In the genomic region with DNA sequence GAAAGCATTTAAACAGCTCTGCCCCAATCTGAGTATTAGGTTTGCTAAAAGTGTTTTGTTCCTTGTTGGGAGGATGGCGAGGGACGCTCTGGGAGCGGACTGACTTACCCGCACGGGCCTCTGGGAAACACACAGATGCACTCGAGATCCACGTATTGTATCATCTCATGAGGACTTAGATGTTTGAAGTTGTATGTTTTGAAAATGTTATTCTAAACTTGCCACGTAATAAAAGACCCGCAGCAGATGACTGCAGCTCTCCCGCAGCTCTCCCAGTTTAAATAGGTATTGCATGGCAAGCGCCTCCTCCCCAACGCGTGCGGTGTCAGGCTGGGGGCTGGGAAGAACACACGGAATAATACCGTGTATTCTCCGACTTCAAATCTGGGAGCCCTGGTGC, we compare ENCODE assay signal across 7 mouse cellular contexts. TPM values are rescaled to one million over a fixed set of nuclear protein-coding genes. Genes with fewer than 3 reads are reported as not detected.
A peak's percentile ranks its signal among the peaks of the same experiment; 100 is the strongest.
DNase-seq lines count a peak whose midpoint lies in the region; ATAC-seq and TF ChIP-seq lines count a peak whose summit lies in the region.

No protein-coding gene starts in this region.

- peak overlapping the region; percentile 37 for H3K9ac ChIP-seq in forebrain, embryonic 13.5 days
- H3K9ac ChIP-seq in limb, embryonic 14.5 days (ENCODE audit: low read depth, low read length, severe bottlenecking), result peak overlapping the region; percentile 28
- no peak overlapping the region for H3K9ac ChIP-seq in stomach, embryonic 14.5 days (replicated peaks; ENCODE audit: low read depth, low read length)

- no peak overlapping the region for H3K27ac ChIP-seq in forebrain, embryonic 13.5 days
- H3K27ac ChIP-seq in limb, embryonic 14.5 days (replicated peaks; ENCODE audit: low read depth, low read length), result no peak overlapping the region
- H3K27ac ChIP-seq in stomach, embryonic 14.5 days (ENCODE audit: low read length), result no peak overlapping the region

- peaks cover 13% of the 10 kb centered on the region for H3K27me3 ChIP-seq in megakaryocyte, embryonic 14.5 days (replicated peaks)
- 0 out of 2 replicates have a peak, but pooled peaks cover 2% of the 10 kb centered on the region for H3K27me3 ChIP-seq in forebrain, embryonic 13.5 days
- no peaks in the 10 kb centered on the region for H3K27me3 ChIP-seq in limb, embryonic 14.5 days (ENCODE audit: control insufficient read depth, insufficient read depth, low read length)
- H3K27me3 ChIP-seq in stomach, embryonic 14.5 days (ENCODE audit: control insufficient read depth, insufficient read depth, low read length), result no peaks in the 10 kb centered on the region

- ATAC-seq in megakaryocyte, adult 5-6 weeks (ENCODE audit: poor library complexity, severe bottlenecking), result no peak
- 0 out of 2 replicates have a peak, but pooled peaks have one; percentile 53 for ATAC-seq in forebrain, embryonic 13.5 days
- ATAC-seq in limb, embryonic 14.5 days (ENCODE audit: low FRiP score, low read depth), result no peak
- ATAC-seq in stomach, embryonic 14.5 days (ENCODE audit: insufficient number of reproducible peaks, insufficient read depth, low FRiP score, low read depth), result no peak

- H3K4me1 ChIP-seq in megakaryocyte, embryonic 14.5 days, result peaks cover 15% of the 10 kb centered on the region
- peaks cover 10% of the 10 kb centered on the region; the same call in 1 of the 2 replicates for H3K4me1 ChIP-seq in forebrain, embryonic 13.5 days
- H3K4me1 ChIP-seq in limb, embryonic 14.5 days (ENCODE audit: control insufficient read depth, insufficient read depth, low read length), result 0 out of 2 replicates have a peak, but pooled peaks cover 5% of the 10 kb centered on the region
- no peaks in the 10 kb centered on the region for H3K4me1 ChIP-seq in stomach, embryonic 14.5 days (ENCODE audit: control insufficient read depth, insufficient read depth, low read length)

- 2% methylated on average over 17 of the region's 17 CpGs for WGBS in forebrain, embryonic 13.5 days
- 5% methylated on average over 17 of the region's 17 CpGs for WGBS in limb, embryonic 14.5 days
- 3% methylated on average over 17 of the region's 17 CpGs for WGBS in stomach, embryonic 14.5 days

- TF ChIP-seq POLR2A in limb, embryonic 14.5 days (IDR thresholded peaks at IDR 0.05; ENCODE audit: borderline replicate concordance, extremely low read depth, insufficient read depth, insufficient read length), result no peak

- DNase-seq in limb, embryonic 14.5 days (ENCODE audit: low spot score), result no peak
- DNase-seq in gastrocnemius, adult 18-20 months (ENCODE audit: low spot score), result no peak
- DNase-seq in kidney, adult 8-10 months, result no peak

- H3K36me3 ChIP-seq in megakaryocyte, embryonic 14.5 days (replicated peaks; ENCODE audit: low read length), result no peaks in the 10 kb centered on the region
- H3K36me3 ChIP-seq in forebrain, embryonic 13.5 days (ENCODE audit: poor library complexity, severe bottlenecking), result no peaks in the 10 kb centered on the region
- no peaks in the 10 kb centered on the region for H3K36me3 ChIP-seq in limb, embryonic 14.5 days (ENCODE audit: control insufficient read depth, insufficient read depth, low read length)
- H3K36me3 ChIP-seq in stomach, embryonic 14.5 days (ENCODE audit: control insufficient read depth, insufficient read depth, low read length), result no peaks in the 10 kb centered on the region

- H3K9me3 ChIP-seq in megakaryocyte, embryonic 14.5 days, result peaks cover 26% of the 10 kb centered on the region
- no peaks in the 10 kb centered on the region for H3K9me3 ChIP-seq in forebrain, embryonic 13.5 days (replicated peaks)
- H3K9me3 ChIP-seq in limb, embryonic 14.5 days (ENCODE audit: control insufficient read depth, low read length), result no peaks in the 10 kb centered on the region
- H3K9me3 ChIP-seq in stomach, embryonic 14.5 days (ENCODE audit: control insufficient read depth, low read depth, low read length), result no peaks in the 10 kb centered on the region

- peak overlapping the region; percentile 28 for H3K4me3 ChIP-seq in megakaryocyte, embryonic 14.5 days (replicated peaks)
- H3K4me3 ChIP-seq in forebrain, embryonic 13.5 days, result peak overlapping the region; percentile 33
- peak overlapping the region; percentile 26 for H3K4me3 ChIP-seq in limb, embryonic 14.5 days (replicated peaks; ENCODE audit: low read length)
- peak overlapping the region; percentile 21 for H3K4me3 ChIP-seq in stomach, embryonic 14.5 days (ENCODE audit: low read depth, low read length)

- H3K4me2 ChIP-seq in forebrain, embryonic 13.5 days, result peak overlapping the region; percentile 63
- peak overlapping the region; percentile 56 for H3K4me2 ChIP-seq in limb, embryonic 14.5 days (replicated peaks; ENCODE audit: low read depth, low read length, severe bottlenecking)
- peak overlapping the region; percentile 45 for H3K4me2 ChIP-seq in stomach, embryonic 14.5 days (replicated peaks; ENCODE audit: low read depth, low read length)

RNA-seq across cellular contexts. Expression of a gene that starts 33.0 kb away (rescaled TPM):
- 4.4 and 5.9 TPM in 2 replicates for polyA plus RNA-seq in megakaryocyte, embryonic 14.5 days (2012; ENCODE audit: insufficient read depth, low replicate concordance)
- total RNA-seq in megakaryocyte, adult 5-6 weeks (2015), result 39.0 and 44.5 TPM in 2 replicates
- total RNA-seq in megakaryocyte, adult 5-6 weeks (2017), result 28.5 and 36.2 TPM in 2 replicates
- polyA plus RNA-seq in forebrain, embryonic 13.5 days (2015; fragmentation: Nextera tagmentation; extraction: Ambion mirVana), result 28.9 and 32.4 TPM in 2 replicates
- 30.9 and 35.9 TPM in 2 replicates for polyA plus RNA-seq in limb, embryonic 14.5 days (2012; rRNA removed)
- polyA plus RNA-seq in limb, embryonic 14.5 days (2014; fragmentation: Nextera tagmentation; extraction: Ambion mirVana), result 28.7 and 32.7 TPM in 2 replicates
- 29.6 and 31.2 TPM in 2 replicates for polyA plus RNA-seq in stomach, embryonic 14.5 days (2014; fragmentation: Nextera tagmentation; extraction: Ambion mirVana)
- total RNA-seq in gastrocnemius, adult 18-20 months (2021), result 10 to 100 TPM; 10.5 to 12.0 TPM
